Mouse (Mus musculus): ENCODE measurements at regions not wholly inside any gene's neighbourhood (a gene's known extent, or its start where the extent isn't known, plus 50 kb on each side); places are given as distances from the start of the nearest gene placed in this dataset.

DNA sequence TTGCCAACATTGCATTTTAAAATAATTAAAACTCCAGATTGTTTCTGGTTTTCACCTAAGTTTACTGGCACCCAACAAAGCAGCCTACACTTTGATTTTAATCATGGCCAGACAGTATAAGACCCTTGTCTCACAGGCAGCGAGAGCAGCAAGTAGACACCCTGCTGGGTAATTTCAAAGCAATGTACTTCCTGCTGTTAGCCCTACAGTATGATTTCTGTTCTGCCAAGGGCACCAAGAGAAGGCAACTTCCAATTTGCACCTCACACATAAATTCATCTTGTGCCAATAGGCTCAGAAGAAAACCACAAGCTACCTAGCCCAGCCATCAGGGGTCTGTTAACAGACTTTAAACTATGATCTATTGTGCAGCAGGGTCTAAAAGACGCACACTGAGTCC, 186.7 kb upstream of the Hand2 start:
- WGBS = 43% methylated on average over 2 of the region's 2 CpGs
- ATAC-seq (ENCODE audit: low FRiP score, low TSS enrichment) (no peak), DNase-seq (peak; percentile 7)
- H3K4me3 ChIP-seq (replicated peaks; ENCODE audit: low read depth, low read length) = no peak overlapping the region
- no peak overlapping the region for H3K27ac ChIP-seq (replicated peaks; ENCODE audit: low read depth, low read length)
- no peaks in the 10 kb centered on the region for H3K4me1 ChIP-seq (ENCODE audit: control insufficient read depth, insufficient read depth, low read length)
- no peak overlapping the region for H3K9ac ChIP-seq (replicated peaks; ENCODE audit: low read length)
- H3K4me2 ChIP-seq (ENCODE audit: low read length) = no peak overlapping the region
- no peaks in the 10 kb centered on the region for H3K36me3 ChIP-seq (ENCODE audit: control insufficient read depth, insufficient read depth, low read length)
- no peaks in the 10 kb centered on the region for H3K9me3 ChIP-seq (ENCODE audit: control insufficient read depth, low read length)
- no peaks in the 10 kb centered on the region for H3K27me3 ChIP-seq (ENCODE audit: control insufficient read depth, insufficient read depth, low read length)

- WGBS = 93% methylated on average over 5 of the region's 5 CpGs
- Histone ChIP-seq H3K4me3 (replicated peaks; ENCODE audit: low read depth, low read length) (no peak overlapping the region), H3K4me1 (ENCODE audit: control insufficient read depth, insufficient read depth, low read length) (no peaks in the 10 kb centered on the region), H3K9me3 (ENCODE audit: control insufficient read depth, low read length) (no peaks in the 10 kb centered on the region), H3K27me3 (ENCODE audit: control insufficient read depth, insufficient read depth, low read length) (no peaks in the 10 kb centered on the region), H3K9ac (replicated peaks; ENCODE audit: low read length) (no peak overlapping the region), H3K36me3 (ENCODE audit: control insufficient read depth, insufficient read depth, low read length) (no peaks in the 10 kb centered on the region), H3K27ac (replicated peaks; ENCODE audit: low read depth, low read length) (no peak overlapping the region), H3K4me2 (ENCODE audit: low read length) (no peak overlapping the region)
- ATAC-seq (ENCODE audit: low FRiP score, low TSS enrichment) = no peak
- DNase-seq = no peak
Observed at GRCm38 (mm10) chr8:57134726-57135125, 186.1 kb upstream of the Hand2 start.

GRCm38 (mm10) chr8:57148036-57148435, 172.7 kb upstream of the Hand2 start:
- H3K9me3 ChIP-seq (ENCODE audit: control insufficient read depth, low read length) = no peaks in the 10 kb centered on the region
- H3K27ac ChIP-seq (replicated peaks; ENCODE audit: low read depth, low read length) = no peak overlapping the region
- H3K9ac ChIP-seq (replicated peaks; ENCODE audit: low read length) = no peak overlapping the region
- no peak overlapping the region for H3K4me3 ChIP-seq (replicated peaks; ENCODE audit: low read depth, low read length)
- ATAC-seq (ENCODE audit: low FRiP score, low TSS enrichment) = no peak
- no peaks in the 10 kb centered on the region for H3K27me3 ChIP-seq (ENCODE audit: control insufficient read depth, insufficient read depth, low read length)
- H3K4me1 ChIP-seq (ENCODE audit: control insufficient read depth, insufficient read depth, low read length) = no peaks in the 10 kb centered on the region
- no peak for DNase-seq
- no peak overlapping the region for H3K4me2 ChIP-seq (ENCODE audit: low read length)
- WGBS = 87% methylated on average over 5 of the region's 5 CpGs
- H3K36me3 ChIP-seq (ENCODE audit: control insufficient read depth, insufficient read depth, low read length) = no peaks in the 10 kb centered on the region

- no peak overlapping the region for H3K4me3 ChIP-seq (replicated peaks; ENCODE audit: low read depth, low read length)
- H3K4me1 ChIP-seq (ENCODE audit: control insufficient read depth, insufficient read depth, low read length) = no peaks in the 10 kb centered on the region
- H3K4me2 ChIP-seq (ENCODE audit: low read length) = no peak overlapping the region
- no peaks in the 10 kb centered on the region for H3K9me3 ChIP-seq (ENCODE audit: control insufficient read depth, low read length)
- DNase-seq = no peak
- WGBS = 92% methylated on average over 2 of the region's 2 CpGs
- H3K36me3 ChIP-seq (ENCODE audit: control insufficient read depth, insufficient read depth, low read length) = no peaks in the 10 kb centered on the region
- H3K27ac ChIP-seq (replicated peaks; ENCODE audit: low read depth, low read length) = no peak overlapping the region
- ATAC-seq (ENCODE audit: low FRiP score, low TSS enrichment) = no peak
- H3K27me3 ChIP-seq (ENCODE audit: control insufficient read depth, insufficient read depth, low read length) = no peaks in the 10 kb centered on the region
- H3K9ac ChIP-seq (replicated peaks; ENCODE audit: low read length) = no peak overlapping the region
Observed at GRCm38 (mm10) chr8:57191153-57191552, 129.6 kb upstream of the Hand2 start.

- H3K36me3 ChIP-seq (ENCODE audit: control insufficient read depth, insufficient read depth, low read length) = no peaks in the 10 kb centered on the region
- ATAC-seq (ENCODE audit: low FRiP score, low TSS enrichment) (no peak), DNase-seq (no peak)
- H3K4me3 ChIP-seq (replicated peaks; ENCODE audit: low read depth, low read length) = no peak overlapping the region
- H3K9ac ChIP-seq (replicated peaks; ENCODE audit: low read length) = no peak overlapping the region
- H3K4me2 ChIP-seq (ENCODE audit: low read length) = no peak overlapping the region
- H3K27me3 ChIP-seq (ENCODE audit: control insufficient read depth, insufficient read depth, low read length) = no peaks in the 10 kb centered on the region
- H3K4me1 ChIP-seq (ENCODE audit: control insufficient read depth, insufficient read depth, low read length) = no peaks in the 10 kb centered on the region
- no peaks in the 10 kb centered on the region for H3K9me3 ChIP-seq (ENCODE audit: control insufficient read depth, low read length)
- 79% methylated on average over 8 of the region's 8 CpGs for WGBS
- no peak overlapping the region for H3K27ac ChIP-seq (replicated peaks; ENCODE audit: low read depth, low read length)
Observed at GRCm38 (mm10) chr8:57200280-57200679, 120.5 kb upstream of the Hand2 start.

GRCm38 (mm10) chr8:57209584-57209983, 111.2 kb upstream of the Hand2 start:
- H3K36me3 ChIP-seq (ENCODE audit: control insufficient read depth, insufficient read depth, low read length) = no peaks in the 10 kb centered on the region
- no peak for DNase-seq
- ATAC-seq (ENCODE audit: low FRiP score, low TSS enrichment) = no peak
- H3K9ac ChIP-seq (replicated peaks; ENCODE audit: low read length) = no peak overlapping the region
- no peak overlapping the region for H3K4me2 ChIP-seq (ENCODE audit: low read length)
- H3K4me3 ChIP-seq (replicated peaks; ENCODE audit: low read depth, low read length) = no peak overlapping the region
- no peaks in the 10 kb centered on the region for H3K27me3 ChIP-seq (ENCODE audit: control insufficient read depth, insufficient read depth, low read length)
- no peaks in the 10 kb centered on the region for H3K4me1 ChIP-seq (ENCODE audit: control insufficient read depth, insufficient read depth, low read length)
- WGBS = 89% methylated on average over 6 of the region's 6 CpGs
- no peaks in the 10 kb centered on the region for H3K9me3 ChIP-seq (ENCODE audit: control insufficient read depth, low read length)
- no peak overlapping the region for H3K27ac ChIP-seq (replicated peaks; ENCODE audit: low read depth, low read length)

DNA sequence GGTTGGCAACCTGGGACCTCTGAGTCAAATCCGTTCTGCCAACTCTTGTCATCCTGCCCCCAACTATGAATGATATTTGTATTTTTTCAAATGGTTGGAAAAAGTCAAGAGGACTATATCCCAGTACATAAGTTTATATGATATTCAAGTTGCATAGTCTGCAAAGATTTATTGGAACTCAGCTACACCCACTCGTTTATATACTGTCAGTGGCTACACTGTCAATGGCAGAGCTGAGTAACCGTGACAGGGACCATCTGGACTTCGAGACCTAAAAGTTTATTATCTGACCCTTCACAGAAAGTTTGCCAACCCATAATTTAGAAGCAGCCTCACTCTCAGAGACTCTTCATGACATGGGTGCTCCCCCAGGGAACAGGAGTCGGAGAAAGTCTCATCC, 107.7 kb upstream of the Hand2 start:
- H3K27ac ChIP-seq (replicated peaks; ENCODE audit: low read depth, low read length) = no peak overlapping the region
- H3K4me2 ChIP-seq (ENCODE audit: low read length) = no peak overlapping the region
- 91% methylated on average over 5 of the region's 5 CpGs for WGBS
- H3K4me1 ChIP-seq (ENCODE audit: control insufficient read depth, insufficient read depth, low read length) = no peaks in the 10 kb centered on the region
- no peak overlapping the region for H3K9ac ChIP-seq (replicated peaks; ENCODE audit: low read length)
- no peaks in the 10 kb centered on the region for H3K9me3 ChIP-seq (ENCODE audit: control insufficient read depth, low read length)
- no peak overlapping the region for H3K4me3 ChIP-seq (replicated peaks; ENCODE audit: low read depth, low read length)
- H3K36me3 ChIP-seq (ENCODE audit: control insufficient read depth, insufficient read depth, low read length) = no peaks in the 10 kb centered on the region
- H3K27me3 ChIP-seq (ENCODE audit: control insufficient read depth, insufficient read depth, low read length) = no peaks in the 10 kb centered on the region
- no peak for DNase-seq
- ATAC-seq (ENCODE audit: low FRiP score, low TSS enrichment) = no peak

GRCm38 (mm10) chr8:57213982-57214930, 106.5 kb upstream of the Hand2 start:
- H3K4me2 ChIP-seq (ENCODE audit: low read length) = no peak overlapping the region
- DNase-seq = no peak
- WGBS = 86% methylated on average over 31 of the region's 31 CpGs
- H3K36me3 ChIP-seq (ENCODE audit: control insufficient read depth, insufficient read depth, low read length) = no peaks in the 10 kb centered on the region
- no peak overlapping the region for H3K27ac ChIP-seq (replicated peaks; ENCODE audit: low read depth, low read length)
- H3K4me3 ChIP-seq (replicated peaks; ENCODE audit: low read depth, low read length) = no peak overlapping the region
- ATAC-seq (ENCODE audit: low FRiP score, low TSS enrichment) = no peak
- H3K9ac ChIP-seq (replicated peaks; ENCODE audit: low read length) = no peak overlapping the region
- no peaks in the 10 kb centered on the region for H3K9me3 ChIP-seq (ENCODE audit: control insufficient read depth, low read length)
- no peaks in the 10 kb centered on the region for H3K27me3 ChIP-seq (ENCODE audit: control insufficient read depth, insufficient read depth, low read length)
- H3K4me1 ChIP-seq (ENCODE audit: control insufficient read depth, insufficient read depth, low read length) = no peaks in the 10 kb centered on the region

GRCm38 (mm10) chr8:57230594-57230993, 90.2 kb upstream of the Hand2 start:
- no peaks in the 10 kb centered on the region for H3K27me3 ChIP-seq (ENCODE audit: control insufficient read depth, insufficient read depth, low read length)
- H3K4me3 ChIP-seq (replicated peaks; ENCODE audit: low read depth, low read length) = no peak overlapping the region
- no peak overlapping the region for H3K4me2 ChIP-seq (ENCODE audit: low read length)
- 80% methylated on average over 4 of the region's 4 CpGs for WGBS
- DNase-seq (no peak), ATAC-seq (ENCODE audit: low FRiP score, low TSS enrichment) (no peak)
- H3K36me3 ChIP-seq (ENCODE audit: control insufficient read depth, insufficient read depth, low read length) = no peaks in the 10 kb centered on the region
- no peaks in the 10 kb centered on the region for H3K9me3 ChIP-seq (ENCODE audit: control insufficient read depth, low read length)
- no peaks in the 10 kb centered on the region for H3K4me1 ChIP-seq (ENCODE audit: control insufficient read depth, insufficient read depth, low read length)
- H3K27ac ChIP-seq (replicated peaks; ENCODE audit: low read depth, low read length) = no peak overlapping the region
- no peak overlapping the region for H3K9ac ChIP-seq (replicated peaks; ENCODE audit: low read length)

All from midbrain, embryonic 14.5 days (tissue).